Mouse (Mus musculus) heart, adult 9 months (tissue): ENCODE results near the gene Frmd4a.
"Not testable (repeated sequence)": the region's sequence is repeated elsewhere in the genome, so short reads cannot be mapped to it uniquely, and the experiment has no call there.

Source experiments
- DNase-seq, 2 experiments: peaks; one replicate each; pipeline ENCODE4 v3.0.0; 2022; ENCODE audit warnings: low spot score in 2 of 2

Gene Frmd4a

DNA sequence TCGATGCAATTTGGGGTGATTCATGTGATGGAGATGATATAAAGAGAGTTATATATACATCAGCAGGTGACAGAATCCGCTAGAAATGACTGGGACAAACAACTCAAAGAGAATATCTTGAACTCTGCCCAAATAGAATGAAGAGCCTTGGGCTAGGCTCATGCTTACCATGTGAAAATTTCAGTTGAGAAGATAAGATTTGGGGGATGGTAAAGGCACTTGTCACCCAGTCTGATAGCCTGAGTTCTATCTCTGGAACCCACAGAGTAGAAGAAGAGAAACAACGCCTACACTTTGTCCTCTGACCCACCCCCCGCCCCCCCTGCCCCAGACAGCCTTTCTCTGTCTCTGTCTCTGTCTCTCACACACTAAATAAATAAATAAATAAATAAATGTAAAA is 535.0 kb downstream of the Frmd4a start:
- DNase-seq: no peak

DNA sequence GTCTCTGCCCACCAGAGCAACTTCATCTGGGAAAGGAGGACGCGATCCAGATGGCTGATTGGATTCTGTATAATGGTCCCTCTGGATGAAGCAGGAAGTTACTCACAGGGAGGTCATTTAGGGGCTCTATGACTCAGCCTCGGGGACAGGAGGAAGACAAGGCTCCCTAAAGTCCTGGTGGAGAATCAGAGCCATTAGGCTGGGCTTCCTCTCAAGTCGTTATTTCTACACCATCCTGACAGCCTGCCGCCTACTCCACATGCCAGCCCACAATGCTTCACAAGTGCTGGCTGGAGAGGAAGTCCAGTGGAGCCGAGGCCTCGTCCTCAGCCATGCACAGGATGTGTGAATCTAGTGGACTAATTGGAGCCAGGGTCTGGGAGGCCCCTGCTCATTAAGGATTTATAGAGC is 537.7 kb downstream of the Frmd4a start:
- peak; percentile 77 to 78 for DNase-seq

DNA sequence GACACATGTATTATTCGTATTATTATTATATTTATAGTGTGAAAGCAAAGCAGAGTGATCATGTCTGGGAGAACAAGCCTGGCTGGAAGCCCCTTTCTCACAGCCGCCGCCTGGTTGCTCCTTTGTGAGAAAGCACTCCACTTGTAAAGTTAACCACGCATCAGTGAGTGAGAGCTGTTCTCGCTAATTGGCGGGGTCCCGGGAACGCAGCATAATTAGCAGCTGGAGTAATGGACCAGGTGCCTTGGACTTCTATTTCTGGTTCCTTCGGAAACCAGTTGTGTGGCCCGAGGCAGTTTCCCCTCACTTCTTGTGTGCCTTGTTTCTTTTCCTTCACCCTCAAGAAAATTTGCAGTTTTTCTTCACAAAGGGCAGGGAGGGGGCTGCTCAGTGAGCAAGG is 538.7 kb downstream of the Frmd4a start:
- DNase-seq: no peak

DNA sequence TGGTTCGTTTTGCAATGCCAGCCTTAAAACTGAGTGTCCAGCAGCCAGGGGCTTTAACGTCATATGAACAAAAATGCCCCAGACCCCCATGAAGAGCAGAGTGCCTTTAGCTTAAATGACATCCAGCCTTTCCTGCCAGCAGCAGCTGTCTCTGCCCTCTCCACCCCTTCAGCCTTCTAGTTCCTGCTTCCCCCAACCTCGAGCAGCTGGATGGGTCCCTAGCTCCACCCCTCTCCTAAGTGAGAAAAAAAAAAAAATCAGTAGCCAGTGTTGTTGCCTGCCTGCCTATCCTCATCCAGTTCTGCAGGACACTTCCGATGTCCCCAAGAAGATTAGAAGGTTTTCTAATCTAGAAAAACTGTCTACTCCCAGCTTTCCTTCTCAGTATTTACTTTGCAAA is 539.5 kb downstream of the Frmd4a start:
- no peak for DNase-seq

DNA sequence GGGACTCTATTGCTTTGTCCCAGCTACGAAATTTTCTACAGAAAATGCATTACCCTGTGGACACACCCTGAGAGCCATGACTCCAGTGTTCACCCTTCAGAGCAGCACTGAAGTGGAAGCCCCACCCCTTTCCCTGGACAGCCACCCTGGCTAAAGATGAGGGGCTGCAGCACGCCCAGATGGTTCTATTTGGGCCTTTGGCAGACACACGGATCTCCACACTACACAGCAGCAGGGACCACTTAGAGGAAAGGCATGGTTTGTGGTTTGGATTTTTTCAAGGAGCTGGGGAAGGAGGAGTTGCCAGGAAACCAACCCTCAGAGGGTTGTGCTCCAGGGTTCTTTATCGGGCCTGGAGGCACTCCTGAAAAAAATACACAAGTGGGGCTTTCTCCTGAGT is 539.9 kb downstream of the Frmd4a start:
- peak in 1 of 2 experiments; percentile 53 for DNase-seq

DNA sequence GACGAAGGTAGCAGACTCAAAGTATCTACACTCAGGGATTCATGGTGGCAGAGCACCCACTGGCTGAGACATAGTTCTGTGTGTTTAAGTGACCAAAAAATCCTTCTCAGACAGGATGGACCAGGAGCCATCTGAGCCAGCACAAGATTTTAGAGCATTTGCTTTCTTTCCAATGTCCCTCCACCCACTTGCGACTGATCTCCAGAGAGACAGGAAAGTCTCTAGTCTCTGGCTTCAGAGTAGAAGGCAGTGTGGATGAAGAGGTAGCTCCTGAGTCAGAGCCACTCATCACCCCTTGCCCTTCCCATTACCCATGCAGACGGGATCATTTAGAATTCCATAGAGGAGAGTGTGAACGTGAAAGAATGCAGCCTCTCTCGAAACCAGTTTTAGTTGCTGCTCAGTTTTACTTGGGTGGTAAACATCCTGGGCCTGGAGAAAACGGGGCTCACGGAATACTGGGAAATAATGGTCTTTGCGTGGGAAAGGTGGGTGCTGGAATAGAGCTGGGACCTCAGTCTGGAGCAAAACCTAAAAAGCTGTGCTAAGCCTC is 541.2 kb downstream of the Frmd4a start:
- DNase-seq: peak in 1 of 2 experiments; percentile 33

DNA sequence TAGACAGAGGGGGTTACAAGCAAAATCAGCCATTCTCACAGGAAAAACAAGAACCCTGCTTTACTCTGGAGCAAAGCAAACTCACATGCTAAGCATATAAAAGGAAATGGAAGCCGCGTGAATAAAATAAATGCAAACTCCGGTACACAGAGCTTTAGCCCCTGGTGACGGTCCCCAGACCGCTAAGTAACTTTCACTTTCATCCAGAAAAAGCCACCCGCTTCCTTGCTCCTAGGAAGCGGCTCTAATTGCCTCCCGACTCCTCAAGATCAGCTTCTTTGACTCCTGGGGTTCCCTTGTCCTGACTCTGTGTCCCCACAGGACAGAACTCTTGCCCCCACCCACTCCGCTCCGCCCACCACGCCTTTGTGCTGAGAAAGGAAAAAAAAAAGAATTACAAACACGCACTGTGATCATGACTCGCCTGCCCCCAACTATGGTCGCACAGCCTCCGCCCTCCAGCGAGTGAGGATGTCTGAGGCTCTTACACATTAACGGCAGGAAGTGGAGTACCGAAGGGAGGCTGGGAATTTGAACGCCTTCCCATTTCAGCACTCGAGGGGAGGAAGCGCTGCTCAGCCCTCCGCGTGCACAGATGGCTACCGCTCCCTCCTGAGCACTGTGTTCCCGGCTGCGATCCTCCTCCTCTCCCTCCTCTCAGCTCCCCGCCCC is 541.8 kb downstream of the Frmd4a start:
- DNase-seq: peak; percentile 93 to 95

DNA sequence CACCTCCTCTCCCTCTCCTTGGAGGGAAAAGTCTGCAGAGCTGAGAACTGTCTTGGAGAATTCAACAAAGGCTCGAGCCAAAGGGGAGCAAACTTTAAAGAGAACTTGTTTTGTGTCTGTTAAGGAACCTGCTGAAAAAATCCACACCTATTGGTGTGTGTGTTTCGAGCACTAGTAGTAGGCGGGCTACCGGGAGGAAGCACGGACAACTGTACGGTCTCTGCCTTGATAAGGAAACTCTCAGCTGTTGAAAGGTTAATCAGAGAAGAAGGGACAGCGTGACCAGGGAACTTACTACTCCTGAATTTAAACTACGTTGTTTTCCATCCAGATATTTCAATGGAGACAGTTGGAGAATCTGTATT is 542.3 kb downstream of the Frmd4a start:
- no peak for DNase-seq

DNA sequence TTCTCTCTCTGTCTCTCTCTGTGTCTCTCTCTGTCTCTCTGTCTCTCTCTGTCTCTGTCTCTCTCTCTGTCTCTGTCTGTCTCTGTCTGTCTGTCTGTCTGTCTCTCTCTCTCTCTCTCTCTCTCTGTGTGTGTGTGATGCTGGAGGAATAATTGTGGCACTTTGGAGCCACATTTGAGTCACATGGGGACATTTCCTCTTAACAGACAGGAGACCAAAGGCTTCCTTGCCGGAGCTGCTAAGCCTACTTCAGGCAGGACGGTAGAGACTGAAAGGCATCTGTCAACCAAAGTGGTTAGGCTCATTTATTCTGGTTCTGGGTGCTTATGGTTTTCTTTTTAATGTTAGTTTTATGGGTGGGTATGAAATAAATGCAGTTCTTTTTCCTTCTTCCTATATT is 543.0 kb downstream of the Frmd4a start:
- not testable (repeated sequence) for DNase-seq

DNA sequence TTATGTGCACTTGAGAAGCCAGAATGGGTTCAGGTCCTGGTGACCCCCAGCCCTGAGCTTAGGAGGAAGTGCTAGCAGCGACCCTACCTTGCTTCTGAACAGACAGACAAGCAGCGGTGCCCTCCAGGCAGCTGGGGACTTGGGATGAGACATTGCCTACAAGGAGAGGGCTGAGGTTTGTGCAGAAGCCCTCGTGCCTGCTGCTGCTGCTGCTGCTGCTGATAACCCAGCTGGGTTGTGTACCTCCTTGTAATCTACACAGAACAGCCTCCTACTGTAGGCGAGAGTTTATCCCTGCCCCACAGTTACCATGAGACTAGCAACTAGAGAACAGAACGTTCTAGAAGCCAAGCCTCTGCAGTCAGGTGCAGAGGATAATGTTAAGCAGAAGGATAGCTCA is 543.7 kb downstream of the Frmd4a start:
- DNase-seq: no peak

DNA sequence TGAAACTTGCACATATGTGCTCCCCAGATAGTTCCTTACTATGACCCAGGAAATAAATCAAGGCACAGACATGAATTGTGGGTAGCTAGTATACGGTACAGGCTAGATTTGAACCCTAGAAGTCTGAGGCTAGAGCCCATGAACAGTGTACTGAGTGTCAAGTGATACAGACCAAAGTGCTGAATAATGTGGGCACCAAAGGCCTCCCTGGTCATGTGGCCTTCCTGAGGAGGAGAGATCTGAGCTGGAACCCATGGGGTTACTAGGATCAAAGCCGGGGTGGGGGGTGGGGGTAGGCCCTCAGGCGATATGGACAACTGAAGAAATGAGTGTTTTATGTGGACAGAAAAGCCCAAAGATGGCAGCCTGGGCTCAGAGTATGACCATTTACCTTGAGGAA is 544.9 kb downstream of the Frmd4a start:
- no peak for DNase-seq

DNA sequence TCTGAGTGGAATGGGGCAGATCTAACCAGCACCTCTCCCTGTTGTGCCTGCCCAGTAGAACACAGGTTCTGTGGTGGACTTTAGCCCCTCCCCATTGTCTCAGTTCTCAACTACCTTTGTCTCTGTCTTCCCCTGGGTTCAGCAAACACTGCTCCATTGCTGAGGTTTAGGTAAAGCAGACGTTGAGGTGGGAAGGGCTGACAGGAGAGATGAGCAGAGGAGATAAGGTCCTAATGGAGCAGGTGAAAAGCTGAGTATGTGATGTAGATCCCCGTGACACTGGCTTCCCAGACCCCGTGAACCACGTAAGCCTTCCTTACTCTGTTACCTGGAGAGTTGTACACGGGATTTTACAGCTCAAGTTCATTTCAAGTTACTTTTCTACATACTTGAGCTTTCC is 545.3 kb downstream of the Frmd4a start:
- no peak for DNase-seq

DNA sequence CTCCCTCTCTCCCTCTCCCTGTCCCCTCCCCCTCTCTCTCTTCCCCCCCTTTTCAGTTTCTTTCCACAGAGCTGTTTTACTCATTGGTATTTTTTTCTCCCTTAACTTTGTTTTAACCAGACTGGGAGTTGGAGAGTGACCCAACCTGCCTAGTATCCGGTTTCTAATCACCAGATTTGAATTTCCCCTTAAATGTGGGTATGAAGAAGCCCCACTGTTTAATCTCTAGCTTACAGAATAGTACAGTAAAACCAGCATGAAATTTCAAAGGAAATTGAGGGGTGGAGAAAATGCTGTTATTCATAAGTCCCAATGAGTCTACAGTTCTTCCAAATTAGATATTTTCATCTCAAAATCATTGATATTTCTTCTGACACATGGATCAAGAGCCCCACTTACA is 545.8 kb downstream of the Frmd4a start:
- DNase-seq: no peak

DNA sequence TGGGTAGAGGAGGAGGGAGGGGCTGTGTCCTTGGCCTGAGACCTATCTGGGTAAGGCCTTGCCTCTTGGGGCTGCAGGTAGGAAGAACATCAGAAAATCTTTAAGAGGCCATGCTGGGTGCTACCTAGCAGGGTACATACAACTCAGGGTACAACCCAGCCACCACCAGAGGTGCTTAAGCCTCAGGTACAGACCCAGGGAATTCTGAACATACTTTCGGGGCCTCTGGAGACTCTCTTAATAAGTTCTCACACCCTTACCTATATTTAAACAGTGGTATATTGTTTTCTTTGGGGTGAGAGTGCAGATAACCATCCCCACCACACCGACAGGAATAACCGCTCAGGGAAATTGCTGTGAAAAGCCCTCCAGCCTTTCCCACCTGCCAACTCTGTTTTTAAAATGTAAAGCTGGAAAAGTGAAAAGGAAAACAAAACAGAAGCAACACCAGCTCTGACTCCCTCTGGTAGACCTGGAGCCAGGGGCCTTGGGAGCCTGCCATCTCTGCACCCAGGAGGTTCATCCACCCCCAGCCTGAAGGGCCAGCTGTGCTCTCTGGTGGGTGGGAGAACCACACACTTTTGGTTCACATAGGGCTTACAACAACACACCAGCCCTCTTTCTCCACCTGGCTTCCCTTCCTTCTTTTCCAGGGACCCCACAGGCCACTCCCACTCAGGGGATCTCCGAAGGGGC is 548.9 kb downstream of the Frmd4a start:
- no peak for DNase-seq

DNA sequence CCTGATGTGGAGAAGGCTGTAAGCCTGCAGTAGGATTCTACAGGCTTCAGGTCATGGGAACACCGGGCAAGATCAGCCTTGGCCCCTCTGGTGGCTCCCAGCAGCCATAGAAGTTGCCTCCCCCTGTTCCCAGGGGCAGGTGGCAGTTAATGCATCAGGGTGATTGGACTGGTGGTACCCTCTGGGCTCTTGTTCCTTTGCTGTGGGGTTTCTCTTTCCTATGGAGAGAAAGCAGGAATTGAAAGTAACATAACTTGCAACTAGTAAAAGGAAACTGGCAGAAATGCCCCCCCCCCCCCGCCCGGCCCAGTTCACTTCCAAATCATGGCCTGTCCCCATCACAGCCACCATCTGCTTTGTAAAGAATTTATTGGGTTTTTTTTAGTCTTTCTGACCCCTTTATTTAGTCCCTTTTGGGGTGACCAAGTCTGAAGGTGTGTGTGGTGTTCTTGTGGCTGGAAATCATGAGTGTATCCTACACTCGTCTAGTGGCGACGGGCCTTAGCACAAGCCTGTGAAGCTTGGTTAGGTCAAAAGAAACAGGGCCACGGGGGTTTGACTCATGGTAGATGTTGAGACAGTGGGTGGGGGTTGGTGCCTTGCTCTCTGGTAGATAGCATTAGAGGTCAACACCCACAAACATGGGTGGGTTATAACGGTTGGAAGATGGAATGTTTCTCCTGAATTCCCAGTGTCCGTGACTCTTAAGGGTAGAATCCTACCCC is 549.6 kb downstream of the Frmd4a start:
- no peak for DNase-seq

DNA sequence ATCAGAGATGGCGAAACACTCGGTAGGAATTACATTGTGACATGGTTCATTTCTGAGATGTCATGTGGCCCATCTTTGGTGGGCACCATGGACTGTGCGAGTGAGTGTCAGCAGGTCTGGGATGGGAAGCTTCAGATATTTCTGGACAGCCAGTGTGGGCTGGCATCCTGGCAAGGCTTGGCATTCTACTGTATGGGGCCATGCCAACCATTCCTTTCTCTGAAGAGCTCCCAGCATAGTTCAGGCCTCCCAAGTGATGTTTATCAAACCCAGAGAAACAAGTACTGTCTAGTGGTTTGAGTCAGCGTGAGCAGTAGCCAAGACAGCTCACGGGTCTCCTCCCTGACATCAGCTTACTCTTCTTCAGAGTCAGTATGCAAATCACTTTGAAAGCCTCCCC is 551.5 kb downstream of the Frmd4a start:
- peak in 1 of 2 experiments; percentile 29 for DNase-seq

DNA sequence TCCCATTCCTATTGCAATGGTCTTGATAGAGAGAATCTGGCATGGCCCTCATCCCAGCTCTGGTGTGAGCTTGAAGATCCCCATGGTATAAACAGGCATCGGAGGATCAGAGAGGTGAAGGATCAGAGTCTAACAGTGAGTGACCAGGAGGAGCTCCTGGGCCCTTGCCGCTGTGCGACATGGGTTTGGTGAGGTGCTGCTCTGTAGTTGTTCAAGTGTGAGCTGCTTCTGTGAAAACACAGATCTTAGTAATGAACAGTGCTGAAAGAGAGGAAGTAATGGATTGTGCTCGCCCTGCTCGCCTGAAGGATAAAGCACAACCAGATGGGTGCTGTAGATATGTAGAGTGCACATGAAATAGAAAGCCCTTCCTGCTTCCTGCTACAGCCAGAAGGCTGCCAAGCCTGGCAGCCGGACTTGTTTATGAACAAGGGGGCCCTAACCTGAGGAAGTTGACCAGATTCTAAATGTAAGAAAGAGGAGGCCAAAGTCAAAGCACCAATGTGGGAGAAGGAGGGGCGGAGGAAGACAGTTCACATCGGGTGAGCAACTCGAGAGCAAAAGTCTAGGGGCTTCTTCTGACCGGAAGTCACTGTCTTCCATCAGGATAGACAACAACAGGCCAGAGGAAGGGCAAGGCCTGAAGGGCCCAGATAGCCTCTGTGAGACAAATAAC is 552.8 kb downstream of the Frmd4a start:
- peak; percentile 70 to 80 for DNase-seq

DNA sequence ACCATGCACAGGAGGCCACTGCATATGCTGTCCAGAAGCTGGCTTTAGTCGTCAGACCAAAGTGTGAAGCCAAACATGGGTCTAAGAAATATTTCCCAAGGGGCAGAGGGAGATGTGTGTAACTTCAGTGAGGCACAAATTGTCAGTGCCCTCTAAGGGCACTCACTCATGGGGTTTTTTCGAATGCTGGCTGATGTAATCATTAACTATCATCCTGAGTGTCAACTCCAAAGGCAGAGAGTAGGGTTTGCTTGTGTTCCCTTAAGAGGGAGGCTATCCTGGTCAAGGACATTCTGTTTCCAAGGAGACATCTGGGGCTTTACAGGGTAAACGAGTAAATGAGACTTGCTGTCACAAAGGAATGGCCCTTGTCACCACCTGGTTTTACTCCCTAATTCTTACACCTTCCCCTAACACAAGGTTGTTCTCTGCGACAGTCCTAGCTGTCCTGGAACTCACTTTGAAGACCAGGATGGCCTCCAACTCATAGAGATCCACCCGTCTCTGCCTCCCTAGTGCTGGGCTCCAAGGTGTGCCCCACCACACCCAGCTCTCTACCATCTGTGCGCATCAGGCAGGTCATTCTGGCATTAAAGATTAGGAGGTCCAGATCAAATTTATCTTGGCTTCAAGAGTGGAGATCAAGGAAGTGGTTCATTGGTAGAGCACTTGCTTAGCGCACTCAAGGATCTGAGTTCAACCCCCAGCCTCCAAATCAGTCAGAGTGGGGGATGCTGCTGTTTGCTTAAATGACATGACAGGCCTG is 555.2 kb downstream of the Frmd4a start:
- no peak for DNase-seq

DNA sequence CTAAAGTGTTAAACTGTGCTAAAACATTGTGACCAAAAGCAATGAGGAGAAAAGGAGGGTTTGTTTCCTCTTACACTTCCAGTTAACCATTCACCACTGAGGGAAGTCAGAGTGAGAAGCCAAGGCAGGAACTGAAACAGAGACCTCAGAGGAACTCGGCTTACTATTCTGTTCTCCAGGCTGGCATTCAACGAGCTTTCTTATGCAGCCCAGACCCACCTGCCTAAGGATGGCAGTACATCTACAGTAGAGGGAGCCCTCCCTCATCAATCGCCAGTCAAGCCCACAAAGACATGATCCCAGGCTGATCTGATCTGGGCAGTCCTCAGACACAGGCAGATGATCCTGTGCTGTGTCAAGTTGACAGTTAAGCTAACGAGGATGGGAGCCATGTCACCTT is 555.9 kb downstream of the Frmd4a start:
- no peak for DNase-seq

DNA sequence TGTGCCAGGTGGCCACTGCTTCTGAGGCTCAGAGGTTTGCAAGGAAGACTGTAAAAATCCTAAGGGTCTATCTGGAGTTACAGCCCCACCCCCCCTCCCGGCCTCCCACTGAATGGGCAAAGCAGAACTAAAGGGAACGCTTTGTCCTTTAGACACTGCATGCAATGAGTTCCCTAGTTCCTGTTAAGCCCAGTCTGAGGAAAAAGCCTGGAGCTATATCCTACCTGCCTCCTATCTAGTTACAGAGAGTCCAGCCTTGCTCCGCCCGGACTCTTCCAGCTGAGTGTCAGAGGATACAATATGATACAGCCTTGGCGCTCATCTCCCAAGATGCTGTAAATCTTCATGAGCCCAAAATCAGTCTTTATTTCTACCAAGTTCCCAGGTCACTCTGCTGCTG is 556.7 kb downstream of the Frmd4a start:
- DNase-seq: no peak

DNA sequence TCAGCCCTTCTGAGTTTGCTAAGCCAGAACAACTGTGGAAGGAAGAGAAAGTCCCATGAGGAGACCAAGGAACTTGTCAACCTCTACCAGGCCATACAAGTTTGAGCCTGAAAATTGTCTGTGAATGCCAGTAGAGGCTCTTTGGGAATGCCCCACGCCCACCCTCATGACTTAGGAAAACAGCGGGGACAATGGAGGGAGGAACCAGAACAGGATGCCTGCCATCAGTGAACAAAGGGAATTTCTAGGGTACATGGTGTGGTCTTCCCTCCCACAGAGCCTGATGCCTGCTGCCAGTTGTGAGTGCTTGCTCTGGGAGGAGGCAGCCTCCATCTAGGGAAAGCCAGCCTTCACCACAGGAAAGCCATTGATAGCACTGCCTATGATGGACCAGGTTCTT is 557.6 kb downstream of the Frmd4a start:
- no peak for DNase-seq
